Mouse (Mus musculus) heart, postnatal 4 days (tissue): ENCODE data around the gene Gpatch8. TPM values are rescaled to one million over a fixed set of nuclear protein-coding genes. Genes with fewer than 3 reads are reported as not detected.

Experiments used
- DNase-seq: peaks from one replicate; pipeline ENCODE4 v3.0.0; 2021
- total RNA-seq, 2 experiments: library from RNA; stranded (reverse); gene quantifications; 2 replicates each; pipeline ENCODE4 v1.2.3; 2021

Gene Gpatch8
- total RNA-seq, 2 experiments from 2014 or later, result 29.5 to 29.7 TPM

GRCm38 (mm10) chr11:102434816-102435705, 121.1 kb downstream of the Gpatch8 start:
- no peak for DNase-seq

DNA sequence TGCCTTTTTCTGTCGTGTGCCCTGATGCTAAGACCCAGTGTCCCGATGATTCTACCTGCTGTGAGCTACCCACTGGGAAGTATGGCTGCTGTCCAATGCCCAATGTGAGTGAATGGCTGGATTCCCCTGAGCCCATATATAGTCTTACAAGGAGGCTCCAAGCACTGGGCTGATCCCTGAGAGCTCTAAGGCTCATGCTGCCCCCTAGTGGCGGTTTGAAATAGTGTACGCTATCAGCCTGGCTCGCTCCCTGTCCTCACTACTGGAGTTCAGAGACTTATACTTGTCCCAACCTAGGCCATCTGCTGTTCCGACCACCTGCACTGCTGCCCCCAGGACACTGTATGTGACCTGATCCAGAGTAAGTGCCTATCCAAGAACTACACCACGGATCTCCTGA, 121.8 kb downstream of the Gpatch8 start:
- peak; percentile 94 for DNase-seq

DNA sequence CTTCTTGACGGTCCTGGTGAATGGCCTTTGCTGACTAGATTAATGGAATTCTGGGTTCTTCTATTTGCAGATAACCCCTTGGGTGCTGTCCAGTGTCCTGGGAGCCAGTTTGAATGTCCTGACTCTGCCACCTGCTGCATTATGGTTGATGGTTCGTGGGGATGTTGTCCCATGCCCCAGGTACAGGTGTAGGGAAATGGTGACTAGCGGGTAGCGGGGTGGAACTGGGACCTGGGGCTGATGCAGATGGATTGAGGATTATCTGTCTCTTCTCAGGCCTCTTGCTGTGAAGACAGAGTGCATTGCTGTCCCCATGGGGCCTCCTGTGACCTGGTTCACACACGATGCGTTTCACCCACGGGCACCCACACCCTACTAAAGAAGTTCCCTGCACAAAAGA, 122.3 kb downstream of the Gpatch8 start:
- no peak for DNase-seq

GRCm38 (mm10) chr11:102432896-102433295, 123.3 kb downstream of the Gpatch8 start:
- DNase-seq, result peak; percentile 75

GRCm38 (mm10) chr11:102432115-102432843, 123.9 kb downstream of the Gpatch8 start:
- no peak for DNase-seq

DNA sequence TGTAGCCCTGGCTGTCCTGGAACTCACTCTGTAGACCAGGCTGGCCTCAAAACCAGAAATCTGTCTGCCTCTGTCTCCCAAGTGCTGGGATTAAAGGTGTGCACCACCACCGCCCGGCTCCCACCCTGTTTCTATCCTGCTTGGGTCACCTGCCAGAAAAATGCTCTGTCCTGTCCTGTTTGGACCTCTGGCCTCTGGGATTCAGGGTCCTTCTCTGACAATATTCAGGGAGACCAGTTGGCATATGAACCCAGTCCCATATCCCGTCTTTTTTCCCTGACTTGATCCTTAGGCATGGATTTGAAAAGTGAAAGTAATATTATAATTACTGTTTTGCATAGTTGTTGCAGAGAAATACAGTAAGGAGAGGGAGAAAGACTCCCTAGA, 124.5 kb downstream of the Gpatch8 start:
- DNase-seq, result no peak

- DNase-seq, result peak; percentile 88
These were observed 125.1 kb downstream of the Gpatch8 start for GRCm38 (mm10) chr11:102431018-102431645.

GRCm38 (mm10) chr11:102430121-102431017, 125.8 kb downstream of the Gpatch8 start, which contains the start of gene Grn:
Grn (plus strand) TSS chr11:102430315.
- peak; percentile 91 for DNase-seq

GRCm38 (mm10) chr11:102429551-102429950, 126.6 kb downstream of the Gpatch8 start:
- DNase-seq, result no peak

GRCm38 (mm10) chr11:102428981-102429540, 127.1 kb downstream of the Gpatch8 start:
- no peak for DNase-seq

Other genes starting within 250 kb of the Gpatch8 start
- gene Ubtf, start 236.7 kb downstream of the Gpatch8 start, total RNA-seq, result 10 to 100 TPM; 81.9 to 89.3 TPM
- 10 to 100 TPM in 1 of 2 experiments, 1 to 10 TPM in 1; 7.2 to 22.1 TPM for gene Slc4a1, start 190.2 kb downstream of the Gpatch8 start, total RNA-seq
- gene Rundc3a, start 163.0 kb downstream of the Gpatch8 start, total RNA-seq, result 1 to 10 TPM in 1 of 2 experiments, under 1 TPM in 1; 0.50 to 1.9 TPM
- 100 to 1,000 TPM; 161 to 165 TPM for gene Slc25a39, start 148.4 kb downstream of the Gpatch8 start, total RNA-seq
- gene Grn, start 126.1 kb downstream of the Gpatch8 start, total RNA-seq, result 100 to 1,000 TPM; 141 to 144 TPM
- 10 to 100 TPM; 30.2 to 30.5 TPM for gene Fam171a2, start 108.7 kb downstream of the Gpatch8 start, total RNA-seq
- gene Itga2b, start 86.3 kb downstream of the Gpatch8 start, total RNA-seq, result 1 to 10 TPM; 4.2 to 5.4 TPM
- gene Gm11627, start 23.1 kb upstream of the Gpatch8 start, total RNA-seq, result 1 to 10 TPM; 4.4 to 5.3 TPM
- 10 to 100 TPM; 21.9 TPM for gene Fzd2, start 48.0 kb upstream of the Gpatch8 start, total RNA-seq
- under 1 TPM; 0.09 to 0.33 TPM for gene Meioc, start 107.3 kb upstream of the Gpatch8 start, total RNA-seq
- gene Ccdc43, start 141.4 kb upstream of the Gpatch8 start, total RNA-seq, result 10 to 100 TPM; 21.8 to 23.2 TPM
- 1 to 10 TPM; 6.9 TPM for gene Adam11, start 205.0 kb upstream of the Gpatch8 start, total RNA-seq